Mouse (Mus musculus): ENCODE measurements around the gene Lexm.

Gene Lexm

DNA sequence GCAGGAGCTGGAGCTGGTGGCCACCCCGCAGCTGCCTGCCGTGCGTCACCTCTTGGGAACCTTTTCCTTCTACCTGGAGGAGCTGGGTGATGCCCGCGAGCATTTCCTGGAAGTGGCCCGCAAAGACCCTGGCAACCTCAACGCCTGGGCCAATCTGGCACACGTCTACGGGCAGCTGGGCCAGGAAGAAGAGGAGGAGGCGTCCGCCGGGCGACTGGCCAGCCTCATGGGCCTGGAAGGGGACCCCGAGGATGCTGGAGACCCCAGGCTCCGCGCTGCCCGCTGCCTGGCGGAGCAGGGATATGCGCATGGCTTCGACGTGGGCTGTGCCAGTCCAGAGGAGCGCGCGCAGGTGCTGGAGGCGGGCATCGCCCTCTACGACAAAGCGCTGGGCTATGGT is 5.7 kb upstream of the Lexm start:
- DNase-seq: no peak

- DNase-seq: no peak
Measured at GRCm38 (mm10) chr4:106622030-106622493, 5.0 kb upstream of the Lexm start, which contains the start of gene Ttc22. Gene Ttc22, plus strand, starts transcription at chr4:106622432.

DNA sequence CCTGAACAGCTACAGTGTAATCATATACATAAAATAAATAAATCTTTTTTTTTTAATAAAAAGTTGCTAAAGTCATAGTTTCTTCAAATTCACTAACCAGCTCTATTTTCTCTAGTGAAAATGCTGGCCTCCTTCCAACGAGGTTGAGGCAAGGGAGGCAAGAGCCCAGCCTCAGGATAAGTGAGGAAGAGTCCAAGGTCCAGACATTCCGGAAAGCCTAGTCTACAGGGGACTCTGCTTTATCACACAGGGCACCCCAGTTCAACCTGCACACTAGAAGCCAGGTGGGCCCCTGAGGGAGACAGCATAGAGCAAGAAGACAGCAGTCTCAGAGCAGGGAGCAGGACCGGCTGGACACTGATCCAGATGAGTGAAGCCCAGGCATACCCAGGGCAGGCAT is 4.4 kb upstream of the Lexm start:
- no peak for DNase-seq

DNA sequence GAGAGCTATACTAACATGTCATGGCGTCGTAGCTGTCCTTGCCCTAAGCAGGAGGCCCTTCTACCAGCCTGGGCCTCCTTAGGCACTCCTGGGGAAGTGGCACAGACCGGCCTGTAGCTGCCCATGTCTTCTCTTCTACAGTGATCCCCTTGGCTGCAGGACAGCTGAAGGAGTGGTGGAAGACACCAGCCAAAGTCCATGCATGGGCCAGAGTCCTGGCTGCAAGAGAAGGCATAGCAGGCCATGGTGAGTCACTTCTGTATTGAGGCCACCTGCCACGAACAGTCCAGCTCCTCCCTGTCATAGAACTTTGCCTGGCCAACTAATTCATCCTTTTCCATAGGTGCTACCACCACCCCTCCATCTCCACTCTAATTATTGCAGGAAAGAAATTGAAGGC is 1.9 kb upstream of the Lexm start:
- DNase-seq: no peak

- no peak for DNase-seq
Measured at GRCm38 (mm10) chr4:106615637-106616036, 1.4 kb downstream of the Lexm start.

DNA sequence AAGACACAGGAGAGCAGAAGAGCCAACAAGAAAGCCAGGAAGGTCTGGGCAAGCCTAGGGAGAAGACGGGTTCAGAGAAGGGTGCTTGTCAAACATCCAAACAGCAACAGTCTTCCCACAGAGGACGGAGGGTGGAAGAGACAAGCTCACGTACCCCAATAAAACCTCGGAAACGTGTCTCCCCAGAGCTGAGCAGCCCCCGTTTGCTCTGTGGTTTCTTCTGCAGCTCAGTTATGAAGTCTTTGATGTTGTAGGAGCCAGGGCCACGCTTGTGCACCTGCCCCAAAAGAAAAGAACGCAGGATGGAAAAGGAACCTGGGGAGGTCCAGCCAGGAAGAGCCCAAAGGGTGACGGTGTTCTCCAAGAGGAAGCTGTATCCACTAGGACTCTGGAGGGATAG is 2.2 kb downstream of the Lexm start:
- no peak for DNase-seq

DNA sequence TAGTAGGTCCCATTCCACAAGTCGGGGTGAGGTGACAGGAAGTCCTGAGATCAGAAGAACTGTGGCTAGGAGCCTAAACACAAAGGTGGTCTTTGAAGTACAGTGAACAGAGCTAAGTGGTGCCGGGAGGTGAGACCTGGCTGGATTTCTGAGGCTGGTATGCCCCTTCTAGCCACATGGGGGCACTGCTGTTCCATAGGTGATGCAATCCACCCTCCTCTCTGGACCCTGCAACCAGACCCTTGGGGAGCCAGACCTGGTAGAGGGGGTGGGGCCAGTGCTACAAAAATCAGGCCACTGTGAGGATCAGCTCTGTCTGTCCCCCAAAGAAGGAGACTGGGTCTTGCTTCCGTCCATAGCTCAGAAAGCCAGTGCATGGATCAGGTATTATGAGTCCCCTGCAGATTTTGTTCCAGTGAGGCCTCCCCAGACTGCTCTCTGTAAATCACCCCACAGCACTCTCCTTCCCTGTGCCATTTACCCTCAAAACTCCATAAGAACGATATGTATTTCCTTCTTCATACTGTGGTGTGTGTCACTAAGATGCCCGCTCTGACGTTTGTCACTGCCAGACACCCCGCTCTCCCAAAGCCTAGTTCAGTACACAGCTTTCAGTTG is 2.8 kb downstream of the Lexm start:
- peak; percentile 54 for DNase-seq

DNA sequence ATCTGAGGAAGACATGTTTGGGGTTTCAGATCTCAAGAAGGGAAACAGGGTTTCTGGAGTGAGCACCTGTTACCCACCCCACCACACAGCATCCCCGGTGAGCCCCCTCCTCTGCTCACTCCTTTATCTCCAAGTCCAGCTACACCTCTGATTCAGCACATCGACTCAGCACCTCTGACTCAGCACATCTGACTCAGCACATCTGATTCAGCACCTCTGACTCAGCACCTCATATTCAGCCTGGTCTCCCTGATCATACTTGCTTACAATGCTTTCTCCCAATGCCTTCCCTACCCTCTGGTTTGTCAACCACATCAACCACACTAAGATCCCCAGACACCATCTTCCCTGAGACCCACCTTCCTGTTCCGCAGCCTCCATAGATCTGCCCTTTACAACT is 3.5 kb downstream of the Lexm start:
- DNase-seq: no peak

DNA sequence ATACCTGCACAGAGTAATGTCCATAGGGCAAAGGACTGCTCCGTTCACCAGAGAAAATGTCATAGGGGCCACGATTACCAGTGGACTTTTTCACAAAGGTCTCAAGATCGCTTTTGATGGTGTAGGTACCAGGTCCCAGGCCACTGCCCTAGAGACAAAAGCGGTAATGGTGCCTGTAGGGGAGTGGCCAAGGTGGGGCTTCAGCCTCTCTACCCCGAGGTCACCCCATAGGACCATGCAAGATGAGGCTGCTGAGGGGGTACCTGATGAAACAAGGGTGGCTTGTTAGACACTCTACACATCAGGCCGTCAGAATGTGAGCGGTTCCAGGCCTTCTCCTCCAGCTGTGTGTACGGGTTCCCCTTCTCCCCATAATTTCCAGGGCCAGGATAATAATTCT is 3.9 kb downstream of the Lexm start:
- no peak for DNase-seq

DNA sequence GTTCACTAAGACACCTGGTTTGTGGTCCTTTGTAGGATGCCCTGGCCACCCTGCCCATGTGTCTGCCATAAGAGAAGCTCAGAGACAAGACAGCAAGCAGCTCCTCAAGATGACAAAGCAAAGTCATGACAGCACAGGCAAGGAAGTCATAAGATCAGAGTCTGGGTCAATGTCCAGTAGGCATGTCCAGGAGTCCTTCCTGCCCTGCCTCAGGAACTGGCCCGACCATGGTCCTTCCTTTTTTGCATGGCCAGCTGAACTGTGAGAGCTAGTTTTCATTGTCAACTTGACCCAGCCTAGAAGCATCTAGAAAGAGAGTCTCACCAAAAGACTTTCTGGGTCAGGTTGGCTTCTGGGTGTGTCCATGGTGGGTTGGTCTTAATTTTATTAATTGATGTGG is 9.1 kb downstream of the Lexm start:
- no peak for DNase-seq

- no peak for DNase-seq
Measured at GRCm38 (mm10) chr4:106606639-106607554, 10.1 kb downstream of the Lexm start.

DNA sequence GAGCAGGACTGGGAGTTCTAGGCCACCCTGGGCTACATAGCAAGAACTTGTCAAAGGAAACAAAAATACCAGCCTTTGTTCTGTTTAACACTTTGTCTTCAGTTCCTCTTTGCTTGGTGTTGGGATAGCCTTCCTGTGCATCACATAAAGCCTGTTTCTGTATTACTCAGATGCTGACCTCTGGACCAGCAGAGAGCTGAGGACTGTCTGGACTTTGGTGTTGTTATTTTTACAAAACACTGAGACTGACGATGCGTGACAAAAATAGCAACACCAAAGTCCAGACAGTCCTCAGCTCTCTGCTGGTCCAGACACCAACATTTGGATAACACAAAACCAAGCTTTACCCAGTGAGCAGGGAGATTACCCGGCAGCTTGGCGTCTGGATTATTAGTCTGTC is 16.3 kb downstream of the Lexm start:
- no peak for DNase-seq

- DNase-seq: no peak
Measured at GRCm38 (mm10) chr4:106599415-106599814, 17.6 kb downstream of the Lexm start.

- no peak for DNase-seq
Measured at GRCm38 (mm10) chr4:106597741-106598140, 19.3 kb downstream of the Lexm start.

GRCm38 (mm10) chr4:106597055-106597454 is 20.0 kb downstream of the Lexm start:
- peak; percentile 63 for DNase-seq

DNA sequence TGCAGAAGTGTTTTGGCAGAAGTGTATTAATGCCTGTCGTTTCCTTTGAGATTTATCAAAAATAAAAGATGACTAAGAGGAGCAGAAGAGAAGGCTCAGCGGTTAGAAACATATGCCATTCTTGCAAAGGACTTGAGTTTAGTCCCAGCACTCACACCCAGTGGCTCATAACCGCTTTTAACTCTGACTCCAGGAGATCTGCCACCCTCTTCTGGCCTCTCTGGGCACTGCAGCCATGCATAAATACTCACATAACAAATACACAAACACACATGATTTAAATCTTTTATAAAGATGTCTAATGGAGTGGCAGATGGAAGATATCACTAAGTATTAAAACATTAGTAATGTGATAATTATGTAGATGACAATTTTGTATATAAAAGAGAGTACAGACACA is 20.8 kb downstream of the Lexm start:
- DNase-seq: no peak

- DNase-seq: no peak
Measured at GRCm38 (mm10) chr4:106593636-106594035, 23.4 kb downstream of the Lexm start.

DNA sequence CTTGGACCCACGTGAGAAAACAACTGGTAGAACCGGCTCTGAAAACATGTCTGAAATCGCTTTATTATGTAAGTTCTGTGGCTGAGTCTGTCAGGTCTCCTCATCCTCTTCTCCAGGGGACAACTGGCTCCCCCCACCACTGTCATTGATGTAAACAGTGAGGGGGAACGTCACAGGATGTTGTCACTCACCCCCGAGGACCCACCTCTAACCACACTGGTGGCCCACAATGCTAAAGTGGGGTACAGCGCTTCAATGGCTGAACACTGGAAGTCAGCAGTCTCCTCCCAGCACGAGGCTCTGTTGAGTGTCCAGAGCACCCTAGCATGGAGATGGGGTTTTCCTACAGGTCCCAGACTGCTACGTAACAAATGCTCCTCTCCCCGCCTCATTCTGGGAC is 26.2 kb downstream of the Lexm start:
- DNase-seq: no peak

- DNase-seq: no peak
Measured at GRCm38 (mm10) chr4:106590142-106590541, 26.9 kb downstream of the Lexm start.

GRCm38 (mm10) chr4:106587075-106587474 is 30.0 kb downstream of the Lexm start:
- no peak for DNase-seq

GRCm38 (mm10) chr4:106584665-106585064 is 32.4 kb downstream of the Lexm start:
- no peak for DNase-seq

GRCm38 (mm10) chr4:106582428-106583153 is 34.5 kb downstream of the Lexm start:
- DNase-seq: no peak

GRCm38 (mm10) chr4:106581865-106582204 is 35.2 kb downstream of the Lexm start:
- no peak for DNase-seq

All from layer of hippocampus, adult 9-11 months (tissue).